Mouse (Mus musculus) kidney, embryonic 16.5 days (tissue): ENCODE data around the gene Ets2. TPM values are rescaled to one million over a fixed set of nuclear protein-coding genes. Genes with fewer than 3 reads are reported as not detected.

Source experiments
- ATAC-seq: fragments of 200-750 bp; cut with Nextera tagmentation; 2 replicates; pipeline ENCODE4 v1.8.0; 2017; ENCODE audit warnings: moderate TSS enrichment; ENCODE audit not compliant: low FRiP score, low TSS enrichment
- H3K27ac ChIP-seq: fragments of 300-500 bp; sonication (generic); 2 replicates; pipeline ENCODE4 v1.5.1; 2014; ENCODE audit warnings: low read length
- H3K27me3 ChIP-seq: fragments of 300-500 bp; sonication (generic); 2 replicates; pipeline ENCODE4 v1.6.1; 2014; ENCODE audit warnings: low read length, control low read depth, mixed read lengths; ENCODE audit not compliant: insufficient read depth
- H3K36me3 ChIP-seq: fragments of 300-500 bp; sonication (generic); 2 replicates; pipeline ENCODE4 v1.6.1; 2014; ENCODE audit warnings: low read length, control low read depth, mixed read lengths; ENCODE audit not compliant: insufficient read depth
- H3K4me1 ChIP-seq: fragments of 300-500 bp; sonication (generic); 2 replicates; pipeline ENCODE4 v1.6.1; 2014; ENCODE audit warnings: low read length, control low read depth, mixed read lengths; ENCODE audit not compliant: insufficient read depth
- H3K4me2 ChIP-seq: fragments of 300-500 bp; sonication (generic); replicated peaks from 2 replicates; pipeline ENCODE4 v1.6.1; 2014; ENCODE audit warnings: low read depth, low read length
- H3K4me3 ChIP-seq: fragments of 300-500 bp; sonication (generic); 2 replicates; pipeline ENCODE4 v1.5.1; 2014; ENCODE audit warnings: mild to moderate bottlenecking, low read length
- H3K9ac ChIP-seq: fragments of 300-500 bp; sonication (generic); replicated peaks from 2 replicates; pipeline ENCODE4 v1.6.1; 2014; ENCODE audit warnings: low read length
- H3K9me3 ChIP-seq: fragments of 300-500 bp; sonication (generic); 2 replicates; pipeline ENCODE4 v1.6.1; 2016; ENCODE audit warnings: low read length, control low read depth
- WGBS: fragments of 180-500 bp; shearing (Covaris S2); extraction: QIAGEN DNeasy Blood & Tissue Kit; methylation state at CpG from one replicate; pipeline ENCODE4 v1.1.7; 2014; 5-methylcytosine and 5-hydroxymethylcytosine counted together
- polyA plus RNA-seq: library from polyadenylated mRNA; unstranded; fragments of >200 nt; fragmentation: Nextera tagmentation; extraction: Ambion mirVana; gene quantifications from 2 replicates; pipeline ENCODE4 v1.2.1, GENCODE M21; 2015

The Ets2 gene
- polyA plus RNA-seq, 1 experiment from 2014 or later, result 69.3 TPM

DNA sequence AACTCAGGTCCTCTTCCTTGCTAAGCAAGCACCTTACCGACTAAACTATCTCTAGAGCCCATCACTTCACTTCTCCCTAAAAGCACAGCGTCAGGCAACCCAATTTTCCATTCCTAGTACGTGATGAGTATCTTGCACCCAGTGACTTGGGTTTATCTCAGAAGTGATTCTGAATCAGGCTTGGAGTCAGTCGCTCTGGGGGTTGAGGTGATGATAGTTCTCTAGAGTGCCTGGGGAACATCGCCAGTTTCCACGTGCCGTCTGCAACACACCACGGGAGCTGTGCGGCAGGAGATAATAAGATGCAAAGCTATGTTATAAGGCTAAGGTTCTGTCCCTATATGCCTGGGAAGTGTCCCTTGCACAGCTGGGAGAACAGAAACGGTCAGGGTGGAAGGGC lies 35.6 kb upstream of the Ets2 start:
- H3K4me2 ChIP-seq, result no peak overlapping the region

DNA sequence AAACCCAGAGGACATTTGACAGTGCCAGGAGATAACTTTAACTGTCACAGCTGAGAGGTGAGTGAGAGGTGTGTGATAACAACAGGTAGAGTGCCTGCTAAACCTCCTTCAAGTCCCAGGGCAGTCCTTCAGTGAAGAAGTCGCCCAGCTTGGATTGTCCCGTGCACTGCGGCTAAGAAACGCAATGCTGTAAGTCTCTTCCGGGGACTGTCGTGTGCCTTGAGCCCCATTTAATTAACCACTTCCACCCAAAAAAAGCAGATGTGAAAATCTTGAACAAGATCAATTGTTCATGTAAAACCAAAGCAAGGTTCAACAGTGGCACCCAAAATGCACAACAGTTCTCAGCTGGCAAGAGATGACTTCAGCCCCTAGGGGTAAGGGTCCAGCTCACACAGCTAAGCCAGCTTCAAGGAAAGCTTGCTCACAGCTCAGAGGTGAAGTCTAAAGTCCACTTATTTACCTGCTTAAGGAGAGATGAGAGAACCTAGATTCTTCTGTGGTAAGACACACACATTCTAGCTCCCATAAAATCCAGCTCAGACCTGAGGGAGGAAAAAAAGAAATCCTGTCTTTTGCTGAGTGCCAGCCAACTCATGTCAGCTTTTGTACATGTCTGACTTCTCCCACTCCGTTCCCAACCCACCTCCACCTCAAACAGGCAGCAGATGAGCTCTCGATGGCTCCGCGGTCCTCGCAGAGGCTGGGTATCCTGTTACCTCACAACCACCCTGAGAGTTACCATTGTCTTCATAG lies 34.3 kb upstream of the Ets2 start:
- no peak for ATAC-seq
- Histone ChIP-seq H3K36me3 (no peaks in the 10 kb centered on the region), H3K4me2 (no peak overlapping the region), H3K9me3 (no peaks in the 10 kb centered on the region), H3K9ac (no peak overlapping the region), H3K27me3 (no peaks in the 10 kb centered on the region), H3K4me3 (no peak overlapping the region), H3K27ac (no peak overlapping the region), H3K4me1 (peaks cover 17% of the 10 kb centered on the region)
- WGBS, result 58% methylated on average over 11 of the region's 11 CpGs

More for the DNA sequence above, 35.6 kb upstream of the Ets2 start:
- H3K4me3 ChIP-seq, result no peak overlapping the region
- WGBS, result 93% methylated on average over 10 of the region's 10 CpGs
- no peak for ATAC-seq
- peaks cover 17% of the 10 kb centered on the region for H3K4me1 ChIP-seq
- H3K9me3 ChIP-seq, result no peaks in the 10 kb centered on the region
- H3K27ac ChIP-seq, result no peak overlapping the region
- H3K36me3 ChIP-seq, result no peaks in the 10 kb centered on the region
- H3K9ac ChIP-seq, result no peak overlapping the region
- no peaks in the 10 kb centered on the region for H3K27me3 ChIP-seq

DNA sequence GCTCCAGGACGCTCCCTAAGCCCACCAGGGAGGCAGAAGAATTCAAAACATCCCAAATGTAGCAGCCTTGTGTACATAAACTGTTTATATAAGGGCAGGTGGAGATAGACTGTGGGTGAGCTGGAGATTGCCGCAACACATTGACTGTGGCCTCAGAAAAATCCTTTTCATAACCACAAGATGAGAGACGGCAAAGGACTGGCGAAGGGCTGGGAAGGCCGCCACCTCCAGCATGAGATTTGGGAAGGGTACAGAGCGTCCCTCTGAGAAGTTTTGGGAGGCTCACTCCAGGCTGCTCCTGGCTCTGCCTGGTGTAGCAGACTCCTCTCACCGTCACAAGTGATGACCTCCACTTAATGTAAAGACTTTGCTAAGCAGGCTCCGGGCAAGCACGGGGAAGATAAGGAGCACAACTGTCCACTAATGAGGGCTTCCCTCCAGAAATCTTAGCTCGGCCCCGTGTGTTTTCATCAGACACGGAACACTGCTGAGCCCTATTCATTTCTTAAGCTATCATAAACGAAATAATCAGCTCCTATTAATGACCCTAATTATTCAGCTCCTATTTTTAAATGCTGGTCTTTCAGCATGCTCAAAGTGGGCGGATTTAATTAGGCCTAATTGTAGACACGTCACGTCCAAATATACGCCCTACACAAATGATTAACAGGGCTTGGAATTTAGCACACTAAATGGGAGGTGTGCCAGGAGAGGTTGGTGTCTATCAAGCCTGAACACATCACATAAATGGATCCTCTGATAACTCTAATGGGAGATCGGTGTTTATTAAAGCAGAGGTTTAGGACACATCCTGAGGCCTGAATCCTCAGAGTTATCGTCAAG lies 33.5 kb upstream of the Ets2 start:
- Histone ChIP-seq H3K9ac (no peak overlapping the region), H3K27me3 (no peaks in the 10 kb centered on the region), H3K9me3 (no peaks in the 10 kb centered on the region), H3K4me1 (peaks cover 17% of the 10 kb centered on the region), H3K4me2 (no peak overlapping the region), H3K27ac (no peak overlapping the region), H3K36me3 (no peaks in the 10 kb centered on the region), H3K4me3 (no peak overlapping the region)
- 70% methylated on average over 19 of the region's 19 CpGs for WGBS
- ATAC-seq, result 0 out of 2 replicates have a peak, but pooled peaks have one; percentile 35

DNA sequence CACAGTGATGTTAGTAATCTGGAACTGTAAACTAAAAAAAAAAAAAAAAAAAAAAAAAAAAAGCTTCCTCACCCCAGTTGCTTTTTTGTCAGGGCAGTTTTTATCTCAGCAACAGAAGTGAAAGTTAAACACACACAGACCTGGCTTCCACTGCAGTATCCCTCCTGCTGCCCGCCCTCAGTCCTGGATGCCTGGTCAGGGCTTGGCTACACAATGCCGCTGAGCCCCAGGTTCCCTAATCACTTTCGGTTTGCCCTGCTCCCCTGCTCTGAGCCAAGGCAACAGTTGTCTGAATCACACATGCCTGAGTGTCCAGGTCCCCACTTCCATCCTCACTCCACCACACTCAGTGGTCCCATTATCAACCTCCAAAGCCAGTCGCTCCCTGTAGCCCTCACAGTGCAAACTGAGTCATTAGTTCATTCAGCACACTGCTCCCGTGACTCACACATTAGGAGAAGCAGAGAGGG lies 27.4 kb upstream of the Ets2 start:
- no peak overlapping the region for H3K4me3 ChIP-seq
- no peaks in the 10 kb centered on the region for H3K9me3 ChIP-seq
- no peaks in the 10 kb centered on the region for H3K36me3 ChIP-seq
- no peak overlapping the region for H3K27ac ChIP-seq
- no peak overlapping the region for H3K9ac ChIP-seq
- peaks cover 6% of the 10 kb centered on the region; the same call in 1 of the 2 replicates for H3K4me1 ChIP-seq
- no peak for ATAC-seq
- 63% methylated on average over 5 of the region's 5 CpGs for WGBS
- H3K27me3 ChIP-seq, result no peaks in the 10 kb centered on the region
- no peak overlapping the region for H3K4me2 ChIP-seq

DNA sequence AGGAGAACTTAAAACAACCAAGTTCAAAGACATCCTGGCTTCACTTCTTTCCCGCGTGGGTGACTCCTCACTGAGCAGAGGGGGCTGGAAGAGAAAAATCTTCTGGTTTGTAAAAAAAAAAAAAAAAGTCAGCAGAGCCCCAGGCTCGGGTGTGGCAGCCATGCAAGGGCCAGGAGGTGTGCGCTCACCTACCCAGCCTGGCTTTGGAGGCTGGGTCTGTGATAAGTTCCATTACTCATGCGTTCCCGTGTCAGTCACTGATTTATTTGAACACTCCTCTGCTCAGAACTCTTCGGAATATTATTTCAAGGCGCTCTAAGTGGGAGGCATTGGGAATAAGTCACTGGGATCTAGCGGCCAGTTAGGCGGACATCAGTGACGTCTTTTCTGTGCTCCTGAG lies 26.7 kb upstream of the Ets2 start:
- H3K36me3 ChIP-seq, result no peaks in the 10 kb centered on the region
- no peak overlapping the region for H3K27ac ChIP-seq
- H3K9ac ChIP-seq, result no peak overlapping the region
- peaks cover 6% of the 10 kb centered on the region; the same call in 1 of the 2 replicates for H3K4me1 ChIP-seq
- WGBS, result 35% methylated on average over 11 of the region's 11 CpGs
- H3K4me3 ChIP-seq, result no peak overlapping the region
- no peaks in the 10 kb centered on the region for H3K27me3 ChIP-seq
- H3K4me2 ChIP-seq, result no peak overlapping the region; the same call in 1 of the 2 replicates
- no peaks in the 10 kb centered on the region for H3K9me3 ChIP-seq
- ATAC-seq, result peak; percentile 49; the same call in 1 of the 2 replicates

DNA sequence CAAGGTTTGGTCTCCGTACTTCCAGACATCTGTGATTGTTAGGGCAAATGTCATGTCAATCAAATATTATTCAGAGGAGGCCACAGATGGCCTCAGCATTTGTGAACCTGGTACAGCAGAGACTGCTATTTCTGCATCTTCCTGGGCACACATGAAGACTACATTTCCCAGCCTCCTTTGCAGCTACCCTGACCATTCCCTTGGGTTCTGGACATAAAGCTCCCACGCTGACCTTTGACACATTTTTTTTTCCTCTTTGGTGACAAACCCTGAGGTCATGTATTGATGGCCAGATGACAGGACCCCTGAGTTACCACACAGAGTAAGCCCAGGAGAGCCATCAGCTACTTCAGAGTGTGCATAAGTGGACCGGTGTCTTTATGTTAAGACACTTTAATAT lies 25.2 kb upstream of the Ets2 start:
- no peak overlapping the region for H3K9ac ChIP-seq
- no peak for ATAC-seq
- no peak overlapping the region for H3K4me2 ChIP-seq
- peaks cover 6% of the 10 kb centered on the region; the same call in 1 of the 2 replicates for H3K4me1 ChIP-seq
- H3K27me3 ChIP-seq, result no peaks in the 10 kb centered on the region
- no peaks in the 10 kb centered on the region for H3K9me3 ChIP-seq
- WGBS, result 81% methylated on average over 3 of the region's 3 CpGs
- no peak overlapping the region for H3K4me3 ChIP-seq
- no peak overlapping the region for H3K27ac ChIP-seq
- H3K36me3 ChIP-seq, result no peaks in the 10 kb centered on the region

DNA sequence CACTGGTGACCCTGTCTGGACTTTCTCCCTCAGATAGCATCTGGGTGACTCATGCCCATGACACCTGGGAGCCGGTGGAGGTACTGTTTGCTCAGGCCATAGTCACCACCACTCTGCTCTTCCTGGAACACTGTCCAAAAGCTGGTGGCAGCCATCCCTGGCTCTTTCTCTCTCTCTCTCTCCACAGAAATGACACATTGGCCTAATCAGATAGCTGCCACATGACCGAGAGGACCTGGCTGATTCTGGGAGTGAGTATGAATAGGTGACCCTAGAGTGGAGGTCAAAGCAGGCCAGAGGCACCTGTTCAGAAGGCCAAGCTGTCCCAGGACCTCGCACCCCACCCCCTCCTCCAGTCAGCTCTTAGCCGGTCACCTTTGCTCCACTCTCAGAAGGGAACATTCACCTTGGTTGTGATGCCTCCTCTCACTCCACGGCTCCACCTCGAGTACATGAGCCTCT lies 19.4 kb upstream of the Ets2 start:
- Histone ChIP-seq H3K27ac (no peak overlapping the region), H3K9me3 (no peaks in the 10 kb centered on the region), H3K4me1 (peaks cover 24% of the 10 kb centered on the region), H3K4me3 (no peak overlapping the region), H3K27me3 (no peaks in the 10 kb centered on the region), H3K9ac (no peak overlapping the region), H3K36me3 (no peaks in the 10 kb centered on the region), H3K4me2 (no peak overlapping the region)
- ATAC-seq, result no peak
- WGBS, result 75% methylated on average over 6 of the region's 6 CpGs

DNA sequence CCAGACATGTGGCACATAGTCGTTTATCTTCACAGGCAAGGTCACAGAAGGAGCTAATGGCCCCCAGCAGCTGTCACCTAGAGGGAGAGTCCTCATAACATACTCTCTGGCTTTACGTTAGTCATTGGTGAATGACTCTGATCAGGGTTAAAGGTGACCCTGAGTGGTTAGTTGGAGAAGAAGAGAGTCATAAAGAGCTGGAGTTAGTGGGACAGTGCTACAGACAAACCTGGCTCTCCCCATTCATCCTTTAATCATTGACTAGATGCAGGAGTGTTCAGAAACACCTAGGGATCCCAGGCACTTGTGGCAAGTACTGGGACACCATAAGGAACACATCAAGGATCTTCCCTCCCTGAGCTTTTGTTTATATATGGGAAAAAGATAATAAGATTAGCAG lies 16.1 kb upstream of the Ets2 start:
- H3K9ac ChIP-seq, result no peak overlapping the region
- H3K9me3 ChIP-seq, result 0 out of 2 replicates have a peak, but pooled peaks cover 2% of the 10 kb centered on the region
- H3K4me3 ChIP-seq, result no peak overlapping the region
- peaks cover 24% of the 10 kb centered on the region for H3K4me1 ChIP-seq
- no peaks in the 10 kb centered on the region for H3K36me3 ChIP-seq
- WGBS, result 16% methylated on average over 2 of the region's 2 CpGs
- peak overlapping the region; percentile 45 for H3K27ac ChIP-seq
- ATAC-seq, result peak; percentile 77
- no peaks in the 10 kb centered on the region for H3K27me3 ChIP-seq
- no peak overlapping the region for H3K4me2 ChIP-seq

DNA sequence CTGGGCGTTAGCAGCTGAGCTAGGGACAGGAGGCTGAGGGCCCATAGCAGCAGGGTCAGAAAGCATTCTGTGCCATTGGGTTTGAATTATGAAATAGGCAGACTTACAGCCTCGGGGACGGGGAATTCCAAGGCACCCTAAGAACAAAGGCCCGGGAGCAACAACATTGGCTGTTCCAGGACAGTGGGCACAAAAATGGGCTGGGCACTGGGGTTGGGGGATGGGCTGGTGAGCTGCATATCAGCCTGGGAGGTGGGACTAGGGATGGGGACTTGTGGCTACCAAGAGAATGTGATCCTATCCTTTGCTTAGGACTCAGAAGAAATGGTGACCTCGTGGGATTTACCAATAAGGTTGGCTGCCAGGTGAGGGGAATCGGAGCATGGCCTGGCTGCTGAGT lies 15.6 kb upstream of the Ets2 start:
- Histone ChIP-seq H3K27ac (peak overlapping the region; percentile 45; the same call in 1 of the 2 replicates), H3K9me3 (0 out of 2 replicates have a peak, but pooled peaks cover 2% of the 10 kb centered on the region), H3K27me3 (no peaks in the 10 kb centered on the region), H3K36me3 (no peaks in the 10 kb centered on the region), H3K4me1 (peaks cover 24% of the 10 kb centered on the region), H3K4me3 (no peak overlapping the region), H3K9ac (0 out of 2 replicates have a peak overlapping the region, but pooled peaks have one; percentile 5), H3K4me2 (no peak overlapping the region)
- WGBS, result 47% methylated on average over 6 of the region's 6 CpGs
- ATAC-seq, result 0 out of 2 replicates have a peak, but pooled peaks have one; percentile 5
